Mouse (Mus musculus): ENCODE measurements at regions not wholly inside any gene's neighbourhood (a gene's known extent, or its start where the extent isn't known, plus 50 kb on each side); places are given as distances from the start of the nearest gene placed in this dataset.

DNA sequence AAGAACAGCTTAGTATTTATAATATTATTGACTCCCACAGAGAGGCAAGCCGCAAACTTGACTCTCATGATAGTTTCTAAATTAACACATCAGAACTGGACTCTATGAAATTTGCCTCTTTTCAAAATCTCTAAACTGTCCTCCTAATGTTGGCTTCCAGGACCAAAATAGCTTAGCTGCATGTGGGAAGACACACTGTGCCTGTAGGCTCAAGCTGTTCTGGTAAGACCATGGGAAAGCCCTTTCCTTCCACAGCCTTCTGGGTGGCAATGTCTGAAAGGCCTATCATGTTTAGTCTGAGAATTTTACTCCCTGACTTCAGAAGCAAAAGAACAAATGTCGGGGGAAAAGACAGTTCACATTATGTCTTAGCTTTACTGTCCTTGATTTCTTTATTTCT, 203.1 kb upstream of the Slc8a1 start:
- peak in 1 of 2 experiments; percentile 2 for DNase-seq

DNA sequence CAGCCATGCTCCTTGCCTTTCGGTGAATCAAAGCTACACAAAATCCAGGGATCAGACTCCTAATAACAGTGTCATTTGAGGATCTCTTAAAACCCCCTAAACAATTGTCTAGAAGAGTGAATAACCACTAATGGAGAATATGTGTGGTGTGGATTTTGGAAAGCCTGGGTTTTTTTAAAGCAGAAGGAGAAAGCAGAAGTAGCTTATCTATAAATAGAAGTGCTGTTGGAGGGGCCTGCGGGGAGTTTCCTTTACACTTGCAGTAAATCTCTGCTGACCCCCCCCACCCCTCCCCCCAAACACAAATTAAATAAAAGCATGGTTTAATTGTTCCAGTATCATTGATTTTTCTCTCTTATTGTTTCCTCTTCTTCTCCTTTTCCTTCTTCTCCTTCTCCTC, 192.6 kb upstream of the Slc8a1 start:
- no peak for DNase-seq

DNA sequence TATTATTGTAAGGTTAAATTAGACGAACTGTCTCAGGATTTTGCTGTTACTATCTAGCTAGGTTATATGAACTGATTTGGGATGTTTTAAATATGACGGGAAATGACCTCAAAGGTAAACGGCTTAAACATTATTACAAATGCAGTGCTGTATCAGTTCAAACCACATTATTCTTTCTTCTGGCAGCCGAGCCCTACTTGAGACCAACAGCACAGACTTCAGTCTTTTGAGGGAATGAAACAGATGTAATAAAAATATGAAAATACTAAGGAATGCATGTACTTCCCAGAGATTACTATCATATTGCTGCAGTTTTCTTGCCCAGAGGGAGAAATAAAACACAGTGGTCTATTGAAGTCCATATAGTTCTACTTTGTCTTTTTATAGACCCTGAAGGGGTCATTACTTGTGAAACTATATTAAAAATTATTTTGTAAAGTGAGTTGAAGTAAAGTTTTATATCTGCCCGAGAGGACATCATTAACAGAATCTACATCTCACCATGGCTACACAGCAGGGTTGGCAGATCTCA, 168.4 kb upstream of the Slc8a1 start:
- DNase-seq, result no peak

DNA sequence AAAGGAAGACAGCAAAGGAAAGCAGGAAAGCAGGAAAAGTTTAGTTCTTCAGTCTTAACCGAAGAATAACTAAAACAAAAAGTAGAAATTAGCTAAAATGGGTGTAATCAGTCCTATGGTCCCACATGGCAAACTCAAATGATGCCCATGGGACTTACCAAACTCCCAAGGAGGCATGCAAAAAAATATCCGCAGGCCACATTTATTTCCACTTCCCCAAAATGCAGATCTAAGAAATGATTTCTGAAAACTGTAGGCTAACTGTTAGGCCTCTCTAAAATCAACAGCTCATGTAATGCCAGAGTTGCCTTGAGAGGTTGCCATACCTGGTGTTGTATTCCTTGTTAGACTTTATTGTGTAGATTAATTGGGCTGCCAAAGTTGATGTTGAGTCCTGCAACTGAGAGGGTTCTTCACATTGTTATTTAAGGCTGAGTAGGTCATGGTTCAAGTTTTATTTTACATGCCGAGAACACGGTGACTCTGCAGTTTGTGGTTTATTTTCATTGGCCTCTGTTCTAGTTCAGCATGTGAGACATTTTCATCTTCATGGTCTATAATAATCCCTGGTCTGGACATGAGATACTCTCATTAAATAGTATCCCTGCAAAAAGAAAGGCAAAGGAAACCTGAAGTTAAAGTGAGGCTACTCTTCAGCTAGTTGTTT, 164.0 kb upstream of the Slc8a1 start:
- no peak for DNase-seq

DNA sequence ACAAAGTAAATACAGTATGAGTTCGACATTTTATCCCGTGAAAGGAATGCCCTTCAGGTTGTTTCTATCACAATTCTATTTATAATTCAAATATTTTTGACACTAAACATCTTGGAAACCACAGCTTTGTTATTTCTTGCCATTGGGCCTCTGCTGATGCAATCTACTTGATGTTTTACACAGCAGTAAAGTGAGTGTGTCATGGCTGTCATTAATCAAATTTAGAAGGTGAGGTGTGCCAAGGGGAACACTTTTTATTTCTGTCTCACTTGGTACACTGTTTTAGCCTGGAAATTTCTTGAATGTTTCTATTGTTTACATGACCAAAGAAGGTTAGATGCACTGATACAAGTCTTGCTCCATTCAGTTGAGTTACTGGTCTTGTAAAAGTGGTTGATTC, 160.8 kb upstream of the Slc8a1 start:
- no peak for DNase-seq

DNA sequence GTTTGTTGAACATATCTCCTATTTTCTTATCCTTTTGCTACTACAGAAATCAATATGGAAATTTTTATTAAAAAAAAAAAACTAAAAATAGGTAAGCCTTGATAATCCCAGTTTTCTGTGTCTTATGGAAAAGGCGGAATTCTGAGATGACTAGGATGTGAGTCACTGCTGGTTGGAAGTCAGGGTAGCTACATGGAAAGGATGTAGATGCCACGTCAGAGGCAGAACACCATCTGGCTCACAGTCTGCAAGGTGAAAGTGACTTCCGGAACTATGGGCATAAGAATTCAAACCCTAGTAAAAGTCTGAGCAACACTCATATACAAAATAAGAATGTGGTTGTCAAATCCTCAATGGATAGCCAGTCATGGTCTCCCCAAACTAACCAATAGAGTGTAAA, 140.0 kb upstream of the Slc8a1 start:
- no peak for DNase-seq

DNA sequence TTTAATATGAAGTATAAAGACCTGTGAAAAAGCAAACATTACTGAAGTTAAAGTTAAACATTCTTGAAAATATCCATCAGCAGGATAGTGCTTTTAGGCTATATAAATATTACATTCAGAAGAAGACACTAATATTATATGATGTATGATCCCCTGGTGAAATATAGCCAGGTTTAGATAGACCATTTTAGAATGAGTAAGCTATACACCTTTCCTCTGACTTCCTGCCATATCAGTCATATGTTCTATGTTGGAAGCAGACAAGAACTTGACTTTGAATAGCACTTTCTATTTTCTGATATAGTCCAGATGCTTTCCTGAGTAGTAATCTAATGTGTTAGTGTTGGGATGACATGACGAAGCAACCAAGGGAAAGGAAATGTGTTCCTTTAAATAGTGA, 128.5 kb upstream of the Slc8a1 start:
- DNase-seq, result no peak

DNA sequence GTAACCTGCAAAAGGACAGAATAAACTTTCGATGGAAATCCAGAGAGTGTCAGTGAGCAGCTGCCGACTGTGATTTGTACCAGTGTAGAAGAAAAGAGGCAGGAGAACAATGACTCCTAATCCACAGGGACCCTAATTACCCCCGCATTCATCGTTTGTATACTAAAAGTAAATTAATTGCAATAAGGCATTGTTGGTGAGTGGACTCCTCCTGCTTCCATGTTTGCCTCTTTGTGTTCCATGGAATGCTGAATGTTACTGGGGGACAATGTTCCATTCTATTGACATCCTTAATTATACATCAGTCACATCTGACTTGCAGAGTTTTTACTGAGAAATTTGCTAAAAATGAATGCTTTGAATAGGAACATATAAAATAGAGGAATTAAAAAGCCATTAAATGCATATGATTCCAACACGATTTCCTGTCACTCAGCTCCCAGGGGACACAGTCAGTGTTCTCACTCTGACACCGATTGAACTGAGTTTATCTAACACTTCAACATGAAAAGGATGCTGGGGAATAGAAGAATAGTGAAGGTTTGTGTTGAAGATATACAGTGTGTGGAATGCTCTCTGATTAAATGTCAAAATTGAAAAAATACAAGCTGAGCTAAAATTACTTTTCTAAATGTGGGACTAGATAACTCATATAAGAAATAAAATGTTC, 111.3 kb upstream of the Slc8a1 start:
- no peak for DNase-seq

DNA sequence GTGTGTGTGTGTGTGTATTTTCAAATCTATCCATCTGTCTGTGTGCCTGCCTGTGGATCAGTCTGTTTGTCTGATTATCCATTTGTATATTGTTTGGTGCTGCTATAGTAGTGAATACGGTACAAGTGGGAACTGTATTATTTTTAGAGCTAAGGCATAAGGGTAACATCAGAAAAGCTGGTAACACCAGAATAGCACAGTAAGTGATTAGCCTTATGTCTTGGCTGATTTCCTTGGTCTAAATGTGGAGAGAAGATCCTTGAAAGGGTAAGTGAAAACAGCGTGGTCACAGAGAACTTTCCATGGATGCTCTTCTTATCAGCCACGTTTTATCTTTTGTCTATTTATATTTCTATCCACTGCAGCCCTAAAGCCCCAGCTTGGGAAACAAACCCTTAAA, 105.6 kb upstream of the Slc8a1 start:
- no peak for DNase-seq

DNA sequence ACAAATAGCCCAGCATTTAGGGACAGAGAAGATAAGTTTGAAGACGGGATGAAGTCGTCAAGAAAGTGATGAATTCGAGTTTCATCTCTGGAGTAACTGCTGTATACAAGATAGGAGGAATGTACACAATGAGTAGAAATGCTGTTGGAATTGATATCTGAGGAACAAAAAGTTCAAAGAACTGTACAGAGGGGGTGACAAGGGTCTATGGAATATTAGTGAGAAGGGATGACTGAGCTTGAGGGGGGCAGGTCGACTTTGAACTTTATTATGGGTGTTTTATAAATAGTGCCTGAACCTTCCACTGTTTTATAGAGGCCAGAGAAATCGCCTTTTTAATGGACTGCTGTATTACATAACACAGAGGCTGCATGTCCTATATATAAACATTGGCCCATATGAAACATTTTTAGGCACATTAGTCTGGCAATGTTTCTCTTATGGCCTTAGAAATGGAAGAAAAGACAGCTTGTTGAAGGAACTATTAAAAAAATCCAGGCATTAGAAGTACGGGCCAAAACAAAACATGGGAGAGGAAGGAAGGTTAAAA, 59.7 kb upstream of the Slc8a1 start:
- no peak for DNase-seq

DNA sequence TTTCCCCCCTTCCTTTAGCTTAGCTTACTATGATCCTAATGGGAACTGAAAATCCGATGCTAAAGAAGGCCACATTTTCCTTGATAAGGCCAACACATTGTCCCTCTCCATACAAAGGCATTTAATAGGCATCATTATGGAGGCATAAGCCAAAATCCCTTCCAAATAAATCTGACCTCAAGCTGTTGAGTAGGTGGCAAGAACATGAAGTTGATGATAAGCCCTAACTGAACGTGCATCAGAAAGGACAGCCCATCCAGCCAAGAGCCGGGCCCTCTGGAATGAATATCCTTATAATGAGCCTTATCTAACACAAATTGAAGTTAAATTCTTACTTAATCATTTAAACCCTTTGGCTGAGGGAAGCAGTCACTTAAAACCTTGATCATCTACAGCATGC, 50.6 kb upstream of the Slc8a1 start:
- DNase-seq, result no peak

Measured in cerebellum, postnatal 14 days (tissue).